Mouse (Mus musculus) adrenal gland, postnatal 4 days (tissue): ENCODE results near the gene Derl3. TPM values are rescaled to one million over a fixed set of nuclear protein-coding genes. Genes with fewer than 3 reads are reported as not detected.
"Not testable (repeated sequence)": the region's sequence is repeated elsewhere in the genome, so short reads cannot be mapped to it uniquely, and the experiment has no call there.

Source experiments
- DNase-seq, 2 experiments: peaks; one replicate each; pipeline ENCODE4 v3.0.0; 2021 to 2022; ENCODE audit warnings: low spot score in 2 of 2, mixed read lengths in 2 of 2
- long read RNA-seq, 2 experiments: library from polyadenylated mRNA; stranded (forward); transcript quantifications; one replicate each; pipeline ENCODE4 v2.0.0; 2021
- total RNA-seq, 2 experiments: library from RNA; stranded (reverse); gene quantifications; 2 replicates each; pipeline ENCODE4 v1.2.3; 2021

Gene Derl3
- 1 to 10 TPM; 3.0 to 6.0 TPM for total RNA-seq
- long read RNA-seq, experiment 1, partial matches to known transcripts = 0 of 2 reads
- long read RNA-seq, experiment 1, other reads (novel, unspliced or antisense) = 1 of 2 reads
- long read RNA-seq, experiment 2, partial matches to known transcripts = 0 of 1 reads
- long read RNA-seq, experiment 2, other reads (novel, unspliced or antisense) = 0 of 1 reads

GRCm38 (mm10) chr10:75893089-75893750, at the start of gene Derl3:
Derl3 (plus strand) TSS chr10:75893413.
- peak; percentile 81 to 88 for DNase-seq

- not testable (repeated sequence) for DNase-seq
Observed at GRCm38 (mm10) chr10:75843898-75844297, 49.3 kb upstream of the Derl3 start.

GRCm38 (mm10) chr10:75844800-75845199, 48.4 kb upstream of the Derl3 start:
- no peak for DNase-seq

- no peak for DNase-seq
Observed at GRCm38 (mm10) chr10:75845306-75845930, 47.8 kb upstream of the Derl3 start.

GRCm38 (mm10) chr10:75848382-75848781, 44.8 kb upstream of the Derl3 start:
- DNase-seq = no peak

- DNase-seq = no peak
Observed at GRCm38 (mm10) chr10:75851076-75851475, 42.1 kb upstream of the Derl3 start.

GRCm38 (mm10) chr10:75851681-75852080, 41.5 kb upstream of the Derl3 start:
- DNase-seq = no peak

- no peak for DNase-seq
Observed at GRCm38 (mm10) chr10:75852539-75853125, 40.6 kb upstream of the Derl3 start.

- DNase-seq = peak; percentile 59 to 75
Observed at GRCm38 (mm10) chr10:75853452-75853851, 39.8 kb upstream of the Derl3 start.

GRCm38 (mm10) chr10:75854096-75854495, 39.1 kb upstream of the Derl3 start:
- no peak for DNase-seq

GRCm38 (mm10) chr10:75854791-75855190, 38.4 kb upstream of the Derl3 start:
- DNase-seq = no peak

- DNase-seq = no peak
Observed at GRCm38 (mm10) chr10:75855416-75855981, 37.7 kb upstream of the Derl3 start.

GRCm38 (mm10) chr10:75856155-75856907, 36.9 kb upstream of the Derl3 start:
- no peak for DNase-seq

GRCm38 (mm10) chr10:75856976-75857375, 36.2 kb upstream of the Derl3 start:
- DNase-seq = no peak

- no peak for DNase-seq
Observed at GRCm38 (mm10) chr10:75857598-75857997, 35.6 kb upstream of the Derl3 start.

GRCm38 (mm10) chr10:75859107-75859746, 34.0 kb upstream of the Derl3 start:
- DNase-seq = no peak

- DNase-seq = peak; percentile 49 to 71
Observed at GRCm38 (mm10) chr10:75859786-75860470, 33.3 kb upstream of the Derl3 start, which contains the start of gene Mif. Mif (minus strand) TSS chr10:75860240.

GRCm38 (mm10) chr10:75860746-75861145, 32.5 kb upstream of the Derl3 start:
- no peak for DNase-seq

GRCm38 (mm10) chr10:75861587-75861986, 31.6 kb upstream of the Derl3 start:
- DNase-seq = no peak
